In genomic region chr12:29789319-29790050, GRCm38 (mm10) we compare ENCODE assay signal across 8 mouse cellular contexts.
DNase-seq lines count a peak whose midpoint lies in the region; ATAC-seq and TF ChIP-seq lines count a peak whose summit lies in the region.

No protein-coding gene starts in this region.

- WGBS in lung, embryonic 14.5 days, result 26% methylated on average over 16 of the region's 16 CpGs
- 29% methylated on average over 16 of the region's 16 CpGs for WGBS in hindbrain, embryonic 12.5 days
- WGBS in liver, embryonic 12.5 days (ENCODE audit: insufficient replicate concordance), result 59% methylated on average over 16 of the region's 16 CpGs

- H3K27me3 ChIP-seq in lung, embryonic 14.5 days (ENCODE audit: insufficient read depth, low read length), result no peaks in the 10 kb centered on the region
- H3K27me3 ChIP-seq in hindbrain, embryonic 12.5 days, result no peaks in the 10 kb centered on the region
- no peaks in the 10 kb centered on the region for H3K27me3 ChIP-seq in liver, embryonic 12.5 days (replicated peaks)

- ATAC-seq in lung, embryonic 14.5 days (ENCODE audit: insufficient read depth), result peak; percentile 60; the same call in 1 of the 2 replicates
- ATAC-seq in hindbrain, embryonic 12.5 days (ENCODE audit: low FRiP score), result peak; percentile 94
- no peak for ATAC-seq in liver, embryonic 12.5 days

- no peak for TF ChIP-seq CTCF in lung, embryonic 14.5 days (IDR thresholded peaks at IDR 0.05; ENCODE audit: low read depth)

- intact Hi-C loops in left cerebral cortex, postnatal 36 days (cut with DNase I), result loop anchor here (5.0 kb wide), 2 partner anchors 47 to 67 kb away; no protein-coding TSS in a partner anchor

- H3K4me3 ChIP-seq in lung, embryonic 14.5 days (ENCODE audit: low read depth, low read length), result no peak overlapping the region
- no peak overlapping the region for H3K4me3 ChIP-seq in hindbrain, embryonic 12.5 days
- no peak overlapping the region for H3K4me3 ChIP-seq in liver, embryonic 12.5 days

- peak; percentile 66 for DNase-seq in lung, embryonic 14.5 days
- no peak for DNase-seq in lung, postnatal 25 days (ENCODE audit: low spot score)
- DNase-seq in embryo, embryonic 11 days, result peak; percentile 61
- peak; percentile 52 to 71 for DNase-seq in left cerebral cortex, postnatal 36 days (ENCODE audit: low spot score in 2 of 2)
- DNase-seq in right cerebral cortex, postnatal 14 days, result peak; percentile 59
- DNase-seq in thymus, postnatal 0 days (ENCODE audit: low spot score), result no peak

- no peak overlapping the region for H3K4me2 ChIP-seq in lung, embryonic 14.5 days
- peak overlapping the region; percentile 31 for H3K4me2 ChIP-seq in hindbrain, embryonic 12.5 days (replicated peaks)
- H3K4me2 ChIP-seq in liver, embryonic 12.5 days, result no peak overlapping the region

- no peaks in the 10 kb centered on the region for H3K36me3 ChIP-seq in lung, embryonic 14.5 days (ENCODE audit: insufficient read depth)
- no peaks in the 10 kb centered on the region for H3K36me3 ChIP-seq in hindbrain, embryonic 12.5 days
- H3K36me3 ChIP-seq in liver, embryonic 12.5 days, result no peaks in the 10 kb centered on the region

- no peaks in the 10 kb centered on the region for H3K4me1 ChIP-seq in lung, embryonic 14.5 days (ENCODE audit: insufficient read depth)
- peaks cover 29% of the 10 kb centered on the region for H3K4me1 ChIP-seq in hindbrain, embryonic 12.5 days
- H3K4me1 ChIP-seq in liver, embryonic 12.5 days, result no peaks in the 10 kb centered on the region

- no peak overlapping the region for H3K27ac ChIP-seq in lung, embryonic 14.5 days (ENCODE audit: low read depth)
- H3K27ac ChIP-seq in hindbrain, embryonic 12.5 days, result peak overlapping the region; percentile 89
- no peak overlapping the region for H3K27ac ChIP-seq in liver, embryonic 12.5 days

- no peaks in the 10 kb centered on the region for H3K9me3 ChIP-seq in lung, embryonic 14.5 days (ENCODE audit: low read depth, low read length)
- no peaks in the 10 kb centered on the region for H3K9me3 ChIP-seq in hindbrain, embryonic 12.5 days (replicated peaks)
- H3K9me3 ChIP-seq in liver, embryonic 12.5 days (replicated peaks), result no peaks in the 10 kb centered on the region

- H3K9ac ChIP-seq in lung, embryonic 14.5 days, result no peak overlapping the region
- no peak overlapping the region for H3K9ac ChIP-seq in hindbrain, embryonic 12.5 days
- no peak overlapping the region for H3K9ac ChIP-seq in liver, embryonic 12.5 days

Comparison
In these comparisons a context has a peak if more than half of its experiments do, and no peak if none do; other contexts are left out.
1. DNase-seq: peak in lung, embryonic 14.5 days (single experiment), embryo, embryonic 11 days (single experiment), left cerebral cortex, postnatal 36 days (2 of 2) and right cerebral cortex, postnatal 14 days (single experiment); none in lung, postnatal 25 days (single experiment) and thymus, postnatal 0 days (single experiment).